ENCODE assay signal across 11 mouse cellular contexts in the genomic region with DNA sequence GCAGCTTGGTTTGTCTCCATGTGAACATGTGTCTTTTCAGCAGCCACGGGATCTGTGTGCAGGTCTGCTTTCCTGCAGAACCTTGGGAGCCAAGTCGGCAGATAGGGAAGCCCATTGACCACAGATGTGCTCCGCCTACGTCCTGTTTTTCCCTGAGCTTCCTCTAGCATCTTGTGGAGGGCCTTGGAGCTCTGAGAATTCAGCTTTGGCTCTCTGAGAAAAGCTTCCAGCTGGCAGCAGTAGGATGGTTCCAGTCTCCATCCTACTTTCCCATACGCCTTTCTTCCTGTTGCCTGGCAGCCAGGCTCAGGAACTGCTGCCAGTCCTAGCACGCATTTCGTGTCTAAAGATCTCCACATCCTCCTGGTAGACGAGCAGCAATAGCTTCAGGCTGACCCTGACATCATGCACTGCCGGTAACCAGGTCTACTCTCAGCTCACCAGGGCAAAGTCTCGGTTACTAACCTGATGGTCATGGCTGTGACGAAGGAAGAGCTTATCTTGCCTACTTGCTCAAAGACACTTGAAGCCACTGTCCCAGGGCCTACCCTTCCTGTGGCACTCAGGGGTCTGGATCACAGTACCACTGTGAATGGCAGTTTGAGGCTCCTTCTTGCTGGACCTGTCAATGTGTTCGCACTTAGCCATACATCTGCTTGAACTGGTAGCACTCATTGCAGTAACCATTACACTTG. TPM values are rescaled to one million over a fixed set of nuclear protein-coding genes. Genes with fewer than 3 reads are reported as not detected.
DNase-seq lines count a peak whose midpoint lies in the region; ATAC-seq lines count a peak whose summit lies in the region.
"Had no signal": no experiment of that assay in that cellular context is flagged by ENCODE, and none has a peak within 500 bp of the region (broad histone marks: within the 10 kb centered on the region; RNA-seq: fewer than 3 reads in every experiment).

No protein-coding gene starts in this region.

- peak; percentile 77 to 81 for DNase-seq in layer of hippocampus, adult 18-20 months (ENCODE audit: low spot score in 2 of 2)
- DNase-seq in left cerebral cortex, postnatal 25 days (ENCODE audit: low spot score in 2 of 2) = peak; percentile 67 to 94
- no peak for DNase-seq in urinary bladder, postnatal 25 days (ENCODE audit: low spot score)
- DNase-seq in adrenal gland, postnatal 10 days = no peak
- DNase-seq in spleen, adult 12 weeks (ENCODE audit: low spot score) = no peak
- DNase-seq: lung, embryonic 14.5 days had no signal

- intact Hi-C loops in left cerebral cortex, postnatal 25 days (cut with DNase I) = no loop called here

- no peak for ATAC-seq in megakaryocyte, adult 5-6 weeks (ENCODE audit: poor library complexity, severe bottlenecking)
- ATAC-seq: forebrain, embryonic 14.5 days; intestine, embryonic 16.5 days had no signal

- peaks cover 6% of the 10 kb centered on the region; the same call in 1 of the 2 replicates for H3K9me3 ChIP-seq in megakaryocyte, embryonic 14.5 days
- H3K9me3 ChIP-seq: limb, embryonic 13.5 days had no signal

- peaks cover 79% of the 10 kb centered on the region for H3K4me1 ChIP-seq in megakaryocyte, embryonic 14.5 days
- H3K4me1 ChIP-seq: limb, embryonic 13.5 days had no signal

- H3K36me3 ChIP-seq in megakaryocyte, embryonic 14.5 days (replicated peaks; ENCODE audit: low read length) = peaks cover 83% of the 10 kb centered on the region

- H3K27me3 ChIP-seq in megakaryocyte, embryonic 14.5 days (replicated peaks) = no peaks in the 10 kb centered on the region
- H3K27me3 ChIP-seq: limb, embryonic 13.5 days had no signal

- peak overlapping the region; percentile 68 for H3K4me3 ChIP-seq in megakaryocyte, embryonic 14.5 days (replicated peaks)
- H3K4me3 ChIP-seq: limb, embryonic 13.5 days had no signal

RNA-seq across cellular contexts. Expression of gene Tnfaip3, which starts 13.2 kb away (rescaled TPM):
- polyA plus RNA-seq in megakaryocyte, embryonic 14.5 days (2012; ENCODE audit: insufficient read depth, low replicate concordance) = 1.8 and 3.0 TPM in 2 replicates
- 16.1 and 21.2 TPM in 2 replicates for total RNA-seq in megakaryocyte, adult 5-6 weeks (2015)
- 17.0 and 29.6 TPM in 2 replicates for total RNA-seq in megakaryocyte, adult 5-6 weeks (2017)
- 1 to 10 TPM; 5.1 to 5.6 TPM for total RNA-seq in layer of hippocampus, adult 18-20 months (2021)
- 1 to 10 TPM; 5.1 to 5.3 TPM for total RNA-seq in left cerebral cortex, postnatal 25 days (2021)
- 1 to 10 TPM; 6.1 to 7.5 TPM for total RNA-seq in adrenal gland, postnatal 10 days (2021)

Comparison
In these comparisons a context has a peak if more than half of its experiments do, and no peak if none do; other contexts are left out.
1. DNase-seq: peak in layer of hippocampus, adult 18-20 months (2 of 2) and left cerebral cortex, postnatal 25 days (2 of 2); none in urinary bladder, postnatal 25 days (single experiment), adrenal gland, postnatal 10 days (single experiment) and spleen, adult 12 weeks (single experiment).